Mouse (Mus musculus) lung, postnatal 14 days (tissue): ENCODE measurements around the gene Trappc1.
A peak's percentile ranks its signal among the peaks of the same experiment; 100 is the strongest.
"Not testable (repeated sequence)": the region's sequence is repeated elsewhere in the genome, so short reads cannot be mapped to it uniquely, and the experiment has no call there.

Source experiments
- DNase-seq: peaks from one replicate; pipeline ENCODE4 v3.0.0; 2021

Gene Trappc1

GRCm38 (mm10) chr11:69323667-69324111 is at the start of gene Trappc1, which contains the start of gene Cntrob:
Gene Trappc1 (plus strand): TSS chr11:69323980.
Gene Cntrob (minus strand): TSS chr11:69323775.
- DNase-seq: peak; percentile 99

GRCm38 (mm10) chr11:69275650-69276049 is 48.1 kb upstream of the Trappc1 start:
- DNase-seq: no peak

GRCm38 (mm10) chr11:69276081-69276480 is 47.7 kb upstream of the Trappc1 start:
- DNase-seq: no peak

- DNase-seq: no peak
Observed at GRCm38 (mm10) chr11:69277267-69277666, 46.5 kb upstream of the Trappc1 start.

GRCm38 (mm10) chr11:69291111-69291510 is 32.7 kb upstream of the Trappc1 start:
- no peak for DNase-seq

GRCm38 (mm10) chr11:69295286-69295685 is 28.5 kb upstream of the Trappc1 start:
- DNase-seq: no peak

GRCm38 (mm10) chr11:69297799-69298198 is 26.0 kb upstream of the Trappc1 start:
- no peak for DNase-seq

- no peak for DNase-seq
Observed at GRCm38 (mm10) chr11:69298231-69298630, 25.5 kb upstream of the Trappc1 start.

- no peak for DNase-seq
Observed at GRCm38 (mm10) chr11:69302817-69303216, 21.0 kb upstream of the Trappc1 start.

GRCm38 (mm10) chr11:69305291-69305690 is 18.5 kb upstream of the Trappc1 start:
- DNase-seq: no peak

GRCm38 (mm10) chr11:69306039-69306438 is 17.7 kb upstream of the Trappc1 start:
- DNase-seq: no peak

GRCm38 (mm10) chr11:69311266-69311665 is 12.5 kb upstream of the Trappc1 start:
- DNase-seq: no peak

- no peak for DNase-seq
Observed at GRCm38 (mm10) chr11:69316361-69316760, 7.4 kb upstream of the Trappc1 start.

GRCm38 (mm10) chr11:69318000-69318399 is 5.8 kb upstream of the Trappc1 start:
- DNase-seq: not testable (repeated sequence)

GRCm38 (mm10) chr11:69321580-69321979 is 2.2 kb upstream of the Trappc1 start:
- no peak for DNase-seq

GRCm38 (mm10) chr11:69322010-69322409 is 1.8 kb upstream of the Trappc1 start:
- DNase-seq: no peak

GRCm38 (mm10) chr11:69322693-69323471 is 898 bp upstream of the Trappc1 start:
- DNase-seq: no peak

GRCm38 (mm10) chr11:69324749-69325148 is 969 bp downstream of the Trappc1 start:
- no peak for DNase-seq

GRCm38 (mm10) chr11:69325628-69326407 is 2.0 kb downstream of the Trappc1 start, which contains the start of gene Kcnab3:
Gene Kcnab3 (plus strand): TSS chr11:69326258.
- DNase-seq: peak; percentile 89

GRCm38 (mm10) chr11:69326408-69327156 is 2.8 kb downstream of the Trappc1 start:
- DNase-seq: no peak

- DNase-seq: no peak
Observed at GRCm38 (mm10) chr11:69327157-69327442, 3.3 kb downstream of the Trappc1 start.

- no peak for DNase-seq
Observed at GRCm38 (mm10) chr11:69327648-69328047, 3.9 kb downstream of the Trappc1 start.

- no peak for DNase-seq
Observed at GRCm38 (mm10) chr11:69328517-69328916, 4.7 kb downstream of the Trappc1 start.
